Mouse (Mus musculus): ENCODE measurements around the gene Yars. TPM values are rescaled to one million over a fixed set of nuclear protein-coding genes. Genes with fewer than 3 reads are reported as not detected.

The Yars gene
- polyA plus RNA-seq, 1 experiment from 2014 or later: 13.2 TPM

GRCm38 (mm10) chr4:129263225-129264021, 73.9 kb downstream of the Yars start:
- no peaks in the 10 kb centered on the region for H3K79me2 ChIP-seq (ENCODE audit: inconsistent target)
- H3K4me3 ChIP-seq (ENCODE audit: inconsistent target): no peak overlapping the region
- no peaks in the 10 kb centered on the region for H3K36me3 ChIP-seq (ENCODE audit: inconsistent target)
- peak overlapping the region; percentile 82 for H3K27ac ChIP-seq
- WGBS (ENCODE audit: missing documents): 20% methylated on average over 19 of the region's 19 CpGs

DNA sequence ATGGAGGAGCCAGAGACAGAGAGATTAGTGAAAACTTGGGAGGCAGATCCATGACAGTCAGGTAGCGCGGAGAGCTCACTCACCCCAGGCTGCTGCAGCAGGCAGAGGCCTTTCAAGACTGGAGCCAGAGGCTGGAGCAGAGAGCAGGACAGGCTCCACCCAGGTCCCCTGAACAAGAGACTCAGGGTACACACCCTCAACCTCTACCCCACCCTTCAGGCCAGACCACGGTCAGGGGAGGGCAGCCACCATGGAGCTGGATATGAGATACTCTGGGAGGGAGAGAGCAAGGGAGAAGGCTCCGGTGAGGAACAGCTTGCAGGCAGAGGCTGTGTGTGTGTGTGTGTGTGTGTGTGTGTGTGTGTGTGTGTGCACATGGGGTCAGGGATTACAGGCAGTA, 76.6 kb downstream of the Yars start:
- Histone ChIP-seq H3K36me3 (ENCODE audit: inconsistent target) (no peaks in the 10 kb centered on the region), H3K27ac (no peak overlapping the region), H3K79me2 (ENCODE audit: inconsistent target) (no peaks in the 10 kb centered on the region), H3K4me3 (ENCODE audit: inconsistent target) (no peak overlapping the region)
- 93% methylated on average over 4 of the region's 4 CpGs for WGBS (ENCODE audit: missing documents)

GRCm38 (mm10) chr4:129266821-129267220, 77.3 kb downstream of the Yars start:
- Histone ChIP-seq H3K27ac (peak overlapping the region; percentile 95; the same call in 1 of the 2 replicates), H3K79me2 (ENCODE audit: inconsistent target) (no peaks in the 10 kb centered on the region), H3K36me3 (ENCODE audit: inconsistent target) (no peaks in the 10 kb centered on the region), H3K4me3 (ENCODE audit: inconsistent target) (no peak overlapping the region)
- 96% methylated on average over 5 of the region's 5 CpGs for WGBS (ENCODE audit: missing documents)

- Histone ChIP-seq H3K27ac (peak overlapping the region; percentile 95), H3K4me3 (ENCODE audit: inconsistent target) (no peak overlapping the region), H3K79me2 (ENCODE audit: inconsistent target) (no peaks in the 10 kb centered on the region), H3K36me3 (ENCODE audit: inconsistent target) (no peaks in the 10 kb centered on the region)
- WGBS (ENCODE audit: missing documents): 0% methylated on average over 1 of the region's 1 CpGs
Measured at GRCm38 (mm10) chr4:129268698-129269097, 79.1 kb downstream of the Yars start.

Other genes with a start within 250 kb of the Yars start
- 1.1 to 4.3 TPM (median 1.8 TPM) in 3 replicates for gene Azin2, start 227.3 kb upstream of the Yars start, polyA plus RNA-seq (2018)
- 63.1 to 68.1 TPM (median 64.7 TPM) in 3 replicates for gene Ak2, start 197.8 kb upstream of the Yars start, polyA plus RNA-seq (2018)
- 46.8 to 75.4 TPM (median 72.8 TPM) in 3 replicates for gene Rnf19b, start 131.5 kb upstream of the Yars start, polyA plus RNA-seq (2018)
- not detected in 3 replicates for gene Tmem54, start 84.2 kb upstream of the Yars start, polyA plus RNA-seq (2018)
- not detected in 3 replicates for gene Hpca, start 67.7 kb upstream of the Yars start, polyA plus RNA-seq (2018)
- not detected in 3 replicates for gene Fndc5, start 52.8 kb upstream of the Yars start, polyA plus RNA-seq (2018)
- gene S100pbp, start within 50 bp of the Yars start, polyA plus RNA-seq (2018): 12.7 to 13.9 TPM (median 12.9 TPM) in 3 replicates
- gene C77080, start 71.6 kb downstream of the Yars start, polyA plus RNA-seq (2018): 33.1 to 77.6 TPM (median 57.0 TPM) in 3 replicates
- 0.06 TPM in 1 of 3 replicates, not detected in the others for gene Sync, start 97.9 kb downstream of the Yars start, polyA plus RNA-seq (2018)
- gene Rbbp4, start 145.6 kb downstream of the Yars start, polyA plus RNA-seq (2018): 32.9 to 76.1 TPM (median 53.5 TPM) in 3 replicates
- gene Zbtb8os, start 145.9 kb downstream of the Yars start, polyA plus RNA-seq (2018): 45.1 to 98.1 TPM (median 63.4 TPM) in 3 replicates
- 2.0 to 3.6 TPM (median 3.3 TPM) in 3 replicates for gene Zbtb8a, start 188.4 kb downstream of the Yars start, polyA plus RNA-seq (2018)

Data from macrophage (primary cell).